Mouse (Mus musculus): ENCODE results near the gene Fos.

The Fos gene

GRCm38 (mm10) chr12:85485890-85486765 is 12.4 kb downstream of the Fos start:
- in situ Hi-C loops (cut with MboI, MseI): no loop called here

- in situ Hi-C loops (cut with MboI, MseI): no loop called here
These were observed 13.0 kb downstream of the Fos start for GRCm38 (mm10) chr12:85486766-85487069.

GRCm38 (mm10) chr12:85487545-85488141 is 14.0 kb downstream of the Fos start:
- in situ Hi-C loops (cut with MboI, MseI): no loop called here

GRCm38 (mm10) chr12:85489232-85489886 is 15.7 kb downstream of the Fos start:
- in situ Hi-C loops (cut with MboI, MseI): no loop called here

GRCm38 (mm10) chr12:85490096-85490820 is 16.6 kb downstream of the Fos start:
- in situ Hi-C loops (cut with MboI, MseI): no loop called here

GRCm38 (mm10) chr12:85490991-85491390 is 17.3 kb downstream of the Fos start:
- in situ Hi-C loops (cut with MboI, MseI): no loop called here

- in situ Hi-C loops (cut with MboI, MseI): no loop called here
These were observed 18.5 kb downstream of the Fos start for GRCm38 (mm10) chr12:85492084-85492645.

GRCm38 (mm10) chr12:85496336-85496735 is 22.6 kb downstream of the Fos start:
- in situ Hi-C loops (cut with MboI, MseI): no loop called here

GRCm38 (mm10) chr12:85496755-85497154 is 23.1 kb downstream of the Fos start:
- in situ Hi-C loops (cut with MboI, MseI): no loop called here

- in situ Hi-C loops (cut with MboI, MseI): no loop called here
These were observed 23.8 kb downstream of the Fos start for GRCm38 (mm10) chr12:85497310-85498135.

GRCm38 (mm10) chr12:85499001-85499400 is 25.3 kb downstream of the Fos start:
- in situ Hi-C loops (cut with MboI, MseI): no loop called here

GRCm38 (mm10) chr12:85502682-85503081 is 29.0 kb downstream of the Fos start:
- in situ Hi-C loops (cut with MboI, MseI): no loop called here

- in situ Hi-C loops (cut with MboI, MseI): no loop called here
These were observed 34.5 kb downstream of the Fos start for GRCm38 (mm10) chr12:85508235-85508634.

GRCm38 (mm10) chr12:85510013-85510412 is 36.3 kb downstream of the Fos start:
- in situ Hi-C loops (cut with MboI, MseI): loop anchor here (5.0 kb wide), 1 partner anchor 147 kb away; no protein-coding TSS in a partner anchor

- in situ Hi-C loops (cut with MboI, MseI): loop anchor here (5.0 kb wide), 1 partner anchor 143 kb away; no protein-coding TSS in a partner anchor
These were observed 40.2 kb downstream of the Fos start for GRCm38 (mm10) chr12:85513789-85514447.

- in situ Hi-C loops (cut with MboI, MseI): loop anchor here (5.0 kb wide), 1 partner anchor 142 kb away; no protein-coding TSS in a partner anchor
These were observed 41.3 kb downstream of the Fos start for GRCm38 (mm10) chr12:85514958-85515357.

- in situ Hi-C loops (cut with MboI, MseI): no loop called here
These were observed 42.2 kb downstream of the Fos start for GRCm38 (mm10) chr12:85515865-85516264.

- in situ Hi-C loops (cut with MboI, MseI): no loop called here
These were observed 43.6 kb downstream of the Fos start for GRCm38 (mm10) chr12:85517339-85517738.

GRCm38 (mm10) chr12:85518009-85518408 is 44.3 kb downstream of the Fos start:
- in situ Hi-C loops (cut with MboI, MseI): no loop called here

GRCm38 (mm10) chr12:85519553-85519952 is 45.9 kb downstream of the Fos start:
- in situ Hi-C loops (cut with MboI, MseI): no loop called here
